Mouse (Mus musculus) CH12.LX (cell line): ENCODE results near the gene Rgl2. TPM values are rescaled to one million over a fixed set of nuclear protein-coding genes. Genes with fewer than 3 reads are reported as not detected.

ENCODE experiments used
- DNase-seq: peaks from one replicate; pipeline ENCODE4 v3.0.0-alpha.2; 2013; ENCODE audit errors: extremely low read depth
- H3K27ac ChIP-seq: 2 replicates; pipeline ENCODE4 v1.5.1; 2012; ENCODE audit warnings: low read depth, mild to moderate bottlenecking, control low read depth, moderate library complexity; ENCODE audit not compliant: insufficient read depth
- H3K27me3 ChIP-seq: replicated peaks from 2 replicates; pipeline ENCODE3; 2012; ENCODE audit warnings: inconsistent platforms
- H3K36me3 ChIP-seq, 2 experiments: replicated peaks in 1 of 2; 2 replicates each; pipeline versions ENCODE3 to v1.6.1; 2012; ENCODE audit warnings: inconsistent platforms in 1 of 2, low read length in 1 of 2, mild to moderate bottlenecking in 1 of 2, mixed read lengths in 1 of 2, moderate library complexity in 1 of 2; ENCODE audit not compliant: control insufficient read depth in 1 of 2, insufficient read depth in 1 of 2
- H3K4me1 ChIP-seq, 2 experiments: 2 replicates each; pipeline ENCODE4 v1.6.1; 2012; ENCODE audit warnings: inconsistent platforms in 1 of 2, moderate library complexity in 1 of 2; ENCODE audit not compliant: insufficient read depth in 2 of 2, control insufficient read depth in 1 of 2
- H3K4me2 ChIP-seq: 2 replicates; pipeline ENCODE4 v1.6.1; 2012; ENCODE audit warnings: low read depth, mild to moderate bottlenecking, control low read depth; ENCODE audit not compliant: poor library complexity, insufficient read depth, severe bottlenecking
- H3K4me3 ChIP-seq, 3 experiments: fragments of 150-350 bp in 1 of 3; sonication (generic) in 1 of 3; replicated peaks in 1 of 3; 2 replicates each; pipeline versions ENCODE3 to v1.5.1; 2011 to 2012; ENCODE audit warnings: low read depth in 2 of 3, low read length in 2 of 3, mild to moderate bottlenecking in 2 of 3, moderate library complexity in 2 of 3, control low read depth in 1 of 3, improper control_type of control experiment in 1 of 3, inconsistent platforms in 1 of 3, mixed read lengths in 1 of 3; ENCODE audit not compliant: poor library complexity in 1 of 3
- H3K79me2 ChIP-seq: replicated peaks from 2 replicates; pipeline ENCODE4 v1.6.1; 2012; ENCODE audit warnings: mild to moderate bottlenecking, moderate library complexity; ENCODE audit not compliant: control insufficient read depth, poor library complexity, insufficient read depth, severe bottlenecking; ENCODE audit errors: extremely low read depth
- H3K9ac ChIP-seq: 2 replicates; pipeline ENCODE4 v1.6.1; 2012; ENCODE audit warnings: low read depth, mild to moderate bottlenecking, control low read depth, moderate library complexity; ENCODE audit not compliant: insufficient read depth
- H3K9me3 ChIP-seq: replicated peaks from 2 replicates; pipeline ENCODE3; 2012; ENCODE audit warnings: low read length, inconsistent platforms, mixed read lengths
- CHD1 ChIP-seq: IDR thresholded peaks from 2 replicates; pipeline ENCODE4 v1.6.1; 2012; ENCODE audit warnings: low read depth, low read length, improper control_type of control experiment, inconsistent platforms
- E2F4 ChIP-seq: IDR thresholded peaks from 2 replicates; pipeline ENCODE4 v1.6.1; 2011; ENCODE audit warnings: low read depth, low read length, improper control_type of control experiment; ENCODE audit not compliant: insufficient replicate concordance
- EP300 ChIP-seq: IDR thresholded peaks from 2 replicates; pipeline ENCODE4 v1.6.1; 2011; ENCODE audit warnings: low read length, improper control_type of control experiment
- ETS1 ChIP-seq: conservative IDR thresholded peaks from 2 replicates; pipeline ENCODE4 v1.6.1; 2012; ENCODE audit warnings: low read depth, mild to moderate bottlenecking, inconsistent platforms, low read length, improper control_type of control experiment, moderate library complexity
- MAFK ChIP-seq: IDR thresholded peaks from 2 replicates; pipeline ENCODE4 v1.6.1; 2011; ENCODE audit warnings: low read length, improper control_type of control experiment; ENCODE audit not compliant: insufficient replicate concordance
- MEF2A ChIP-seq: IDR thresholded peaks from 2 replicates; pipeline ENCODE4 v1.6.1; 2014; ENCODE audit warnings: low read depth, mild to moderate bottlenecking, inconsistent platforms, low read length, improper control_type of control experiment, borderline replicate concordance
- POLR2AphosphoS2 ChIP-seq: IDR thresholded peaks from 2 replicates; pipeline ENCODE4 v1.6.1; 2011; ENCODE audit warnings: low read depth, low read length, improper control_type of control experiment
- RAD21 ChIP-seq: IDR thresholded peaks from 2 replicates; pipeline ENCODE4 v1.6.1; 2011; ENCODE audit warnings: low read depth, mild to moderate bottlenecking, low read length, improper control_type of control experiment, moderate library complexity
- SIN3A ChIP-seq: IDR thresholded peaks from 2 replicates; pipeline ENCODE4 v1.6.1; 2012; ENCODE audit warnings: low read length, improper control_type of control experiment, inconsistent platforms
- SMC3 ChIP-seq: IDR thresholded peaks from 2 replicates; pipeline ENCODE4 v1.6.1; 2011; ENCODE audit warnings: low read depth, low read length, improper control_type of control experiment
- UBTF ChIP-seq: IDR thresholded peaks from 2 replicates; pipeline ENCODE4 v1.6.1; 2012; ENCODE audit warnings: low read depth, mild to moderate bottlenecking, inconsistent platforms, low read length, improper control_type of control experiment, moderate library complexity
- USF1 ChIP-seq: IDR thresholded peaks from 2 replicates; pipeline ENCODE4 v1.6.1; 2014; ENCODE audit warnings: low read depth, mild to moderate bottlenecking, inconsistent platforms, low read length, improper control_type of control experiment
- ZC3H11A ChIP-seq: IDR thresholded peaks from 2 replicates; pipeline ENCODE4 v1.6.1; 2012; ENCODE audit warnings: low read depth, mild to moderate bottlenecking, inconsistent platforms, low read length, improper control_type of control experiment
- ZKSCAN1 ChIP-seq: IDR thresholded peaks from 2 replicates; pipeline ENCODE4 v1.6.1; 2012; ENCODE audit warnings: low read depth, inconsistent platforms, low read length, improper control_type of control experiment, borderline replicate concordance
- ZNF384 ChIP-seq: IDR thresholded peaks from 2 replicates; pipeline ENCODE4 v1.6.1; 2012; ENCODE audit warnings: low read depth, low read length, improper control_type of control experiment, inconsistent platforms
- dilution Hi-C: fragments of 300-500 bp; cut with MboI; formaldehyde crosslinking; loops from 2 replicates; pipeline ENCODE4 v1.14.3; 2020; ENCODE audit warnings: low sequenced_read_pairs; ENCODE audit not compliant: extremely low pct_unique_long_range_greater_than_20kb, extremely low pct_ligation_motif_present
- in situ Hi-C: fragments of 300-500 bp; cut with MboI; formaldehyde crosslinking; loops from 3 replicates; pipeline ENCODE4 v1.14.3; 2019; ENCODE audit warnings: low sequenced_read_pairs, low pct_ligation_motif_present, low pct_unique_long_range_greater_than_20kb, mixed read lengths
- polyA plus RNA-seq: library from polyadenylated mRNA; unstranded; fragments of >175 nt; gene quantifications from 2 replicates; pipeline ENCODE4 v1.2.1, GENCODE M21; 2012; ENCODE audit warnings: low read depth; ENCODE audit not compliant: insufficient read length
- total RNA-seq, 2 experiments: library from RNA; depleted of rRNA; stranded (reverse); fragments of 300-350 nt in 1 of 2; fragments of >200 nt in 1 of 2; gene quantifications; 2 replicates each; pipeline ENCODE4 v1.2.3; 2012 to 2014

Rgl2 gene
- total and polyA plus RNA-seq, 3 experiments, result 20.1 to 29.1 (median 25.6) TPM

DNA sequence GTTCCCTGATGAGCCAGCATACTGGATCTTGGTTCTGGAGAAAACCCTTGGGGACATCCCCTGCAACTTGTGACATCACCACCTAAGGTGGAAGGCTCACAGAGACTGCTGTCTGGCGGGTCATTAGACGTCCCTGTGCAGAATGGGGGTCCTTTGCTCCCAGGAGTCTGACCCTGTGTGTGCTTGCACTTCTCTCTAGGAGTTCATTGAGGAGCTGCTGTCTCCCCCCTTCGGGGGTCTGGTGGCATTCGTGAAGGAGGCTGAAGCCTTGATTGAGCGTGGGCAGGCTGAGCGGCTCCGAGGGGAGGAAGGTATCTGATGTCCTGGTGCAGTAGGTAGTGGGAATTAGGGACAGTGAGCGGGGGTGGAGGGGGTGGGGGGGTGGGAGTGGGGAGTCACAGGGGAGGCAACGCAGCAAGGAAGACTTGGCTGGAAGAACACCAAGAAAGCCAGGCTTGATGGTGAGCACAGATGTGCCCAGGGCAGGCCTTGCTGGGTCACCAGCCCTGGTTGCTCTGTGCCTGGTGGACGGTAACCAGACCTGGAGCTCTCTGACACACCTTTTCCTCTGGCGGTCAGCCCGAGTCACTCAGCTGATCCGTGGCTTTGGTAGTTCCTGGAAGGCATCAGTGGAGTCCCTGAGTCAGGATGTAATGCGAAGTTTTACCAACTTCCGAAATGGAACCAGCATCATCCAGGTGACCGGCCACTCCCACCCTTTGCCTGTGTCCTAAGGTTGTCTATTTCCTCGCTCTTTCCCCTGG, 35.9 kb downstream of the Rgl2 start:
- TF ChIP-seq E2F4, result no peak
- no peak for TF ChIP-seq SIN3A
- TF ChIP-seq MEF2A, result no peak
- TF ChIP-seq ZC3H11A, result no peak
- TF ChIP-seq RAD21, result no peak
- no peak for TF ChIP-seq ZNF384
- TF ChIP-seq ZKSCAN1, result no peak
- TF ChIP-seq MAFK, result no peak
- no peaks in the 10 kb centered on the region for H3K79me2 ChIP-seq
- H3K4me2 ChIP-seq, result no peak overlapping the region
- no peak overlapping the region for H3K27ac ChIP-seq
- H3K9me3 ChIP-seq, result peaks cover 4% of the 10 kb centered on the region
- dilution Hi-C loops (no loop called here), in situ Hi-C loops (loop anchor here (5.0 kb wide), 1 partner anchor 1337 kb away; no protein-coding TSS in a partner anchor)
- no peak overlapping the region for H3K4me3 ChIP-seq
- no peak overlapping the region for H3K9ac ChIP-seq
- H3K4me1 ChIP-seq, result peaks cover 0 to 3% of the 10 kb centered on the region in 2 experiments; a peak in 1 of 4 replicates
- no peaks in the 10 kb centered on the region for H3K27me3 ChIP-seq
- DNase-seq, result no peak
- peaks cover 46 to 51% of the 10 kb centered on the region in 2 experiments for H3K36me3 ChIP-seq

DNA sequence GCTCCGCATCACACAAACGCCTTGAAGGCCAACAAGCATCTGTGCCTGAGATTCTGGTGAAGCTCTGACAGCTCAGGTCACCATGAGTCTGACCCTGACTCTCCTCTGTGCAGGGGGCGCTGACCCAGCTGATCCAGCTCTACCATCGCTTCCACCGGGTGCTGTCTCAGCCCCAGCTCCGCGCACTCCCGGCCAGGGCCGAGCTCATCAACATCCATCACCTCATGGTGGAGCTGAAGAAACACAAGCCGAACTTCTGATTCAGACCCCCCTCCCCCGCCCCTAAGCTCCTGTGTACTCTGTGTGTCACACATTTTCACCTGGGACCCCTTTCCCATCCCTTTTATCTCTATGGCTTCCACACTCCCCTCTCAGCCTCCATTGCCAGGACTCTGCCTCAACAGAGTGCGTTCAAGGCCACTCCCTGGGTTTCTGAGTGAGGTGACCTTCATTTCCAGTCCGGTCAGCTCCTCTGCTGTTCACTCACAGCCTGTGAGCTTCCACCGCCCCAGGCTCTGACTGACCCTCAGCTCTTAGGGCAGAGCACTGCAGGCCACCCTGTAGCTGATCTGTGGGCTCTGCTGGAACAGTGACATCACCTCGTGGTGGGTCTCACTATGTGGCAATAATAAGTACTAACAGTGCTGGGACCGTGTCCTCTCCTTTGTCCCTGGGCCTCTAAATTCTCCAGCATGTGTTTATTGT, 36.7 kb downstream of the Rgl2 start:
- Histone ChIP-seq H3K4me3 (no peak overlapping the region), H3K9ac (no peak overlapping the region)
- DNase-seq, result no peak

More for the DNA sequence above, 36.7 kb downstream of the Rgl2 start:
- H3K4me1 ChIP-seq, result peaks cover 0 to 3% of the 10 kb centered on the region in 2 experiments; a peak in 1 of 4 replicates
- no peaks in the 10 kb centered on the region for H3K27me3 ChIP-seq
- no peak overlapping the region for H3K27ac ChIP-seq
- peaks cover 4% of the 10 kb centered on the region for H3K9me3 ChIP-seq
- TF ChIP-seq ETS1 (no peak), POLR2AphosphoS2 (no peak), CHD1 (no peak), USF1 (no peak), EP300 (no peak), SMC3 (no peak), ZNF384 (no peak), UBTF (no peak)
- H3K36me3 ChIP-seq, result peaks cover 40 to 45% of the 10 kb centered on the region in 2 experiments
- no peaks in the 10 kb centered on the region for H3K79me2 ChIP-seq
- H3K4me2 ChIP-seq, result no peak overlapping the region
- dilution Hi-C loops, result no loop called here
- in situ Hi-C loops, result loop anchor here (5.0 kb wide), 1 partner anchor 1336 kb away; no protein-coding TSS in a partner anchor
